Mouse (Mus musculus): ENCODE data around the gene Zfp62. TPM values are rescaled to one million over a fixed set of nuclear protein-coding genes. Genes with fewer than 3 reads are reported as not detected.

Zfp62 gene
- total RNA-seq, 2 experiments from 2014 or later = 37.9 to 39.3 TPM

DNA sequence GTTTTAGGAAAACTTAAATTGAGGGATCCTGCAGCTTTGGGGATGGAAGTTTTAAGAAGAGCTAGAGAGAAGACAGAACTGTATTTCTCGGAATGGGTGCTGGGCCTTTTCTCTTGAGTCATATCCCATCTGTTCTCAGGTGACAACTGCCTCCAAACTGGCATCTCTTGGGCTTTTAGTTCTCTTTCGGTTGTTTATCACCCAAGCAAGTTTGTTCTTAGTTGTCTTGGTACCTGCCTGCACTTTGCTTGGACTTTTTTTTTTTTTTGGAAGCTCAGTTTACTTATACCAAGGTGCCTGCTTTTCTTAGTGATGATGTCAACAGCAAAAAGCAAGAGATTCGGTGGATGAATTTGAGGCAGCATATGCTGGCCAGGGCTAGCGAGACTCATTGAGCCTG is 43.4 kb downstream of the Zfp62 start:
- no peak for DNase-seq (ENCODE audit: extremely low spot score in 1 of 2, low spot score in 1 of 2)

GRCm38 (mm10) chr11:49247255-49247654 is 44.2 kb downstream of the Zfp62 start:
- DNase-seq (ENCODE audit: extremely low spot score in 1 of 2, low spot score in 1 of 2) = no peak

DNA sequence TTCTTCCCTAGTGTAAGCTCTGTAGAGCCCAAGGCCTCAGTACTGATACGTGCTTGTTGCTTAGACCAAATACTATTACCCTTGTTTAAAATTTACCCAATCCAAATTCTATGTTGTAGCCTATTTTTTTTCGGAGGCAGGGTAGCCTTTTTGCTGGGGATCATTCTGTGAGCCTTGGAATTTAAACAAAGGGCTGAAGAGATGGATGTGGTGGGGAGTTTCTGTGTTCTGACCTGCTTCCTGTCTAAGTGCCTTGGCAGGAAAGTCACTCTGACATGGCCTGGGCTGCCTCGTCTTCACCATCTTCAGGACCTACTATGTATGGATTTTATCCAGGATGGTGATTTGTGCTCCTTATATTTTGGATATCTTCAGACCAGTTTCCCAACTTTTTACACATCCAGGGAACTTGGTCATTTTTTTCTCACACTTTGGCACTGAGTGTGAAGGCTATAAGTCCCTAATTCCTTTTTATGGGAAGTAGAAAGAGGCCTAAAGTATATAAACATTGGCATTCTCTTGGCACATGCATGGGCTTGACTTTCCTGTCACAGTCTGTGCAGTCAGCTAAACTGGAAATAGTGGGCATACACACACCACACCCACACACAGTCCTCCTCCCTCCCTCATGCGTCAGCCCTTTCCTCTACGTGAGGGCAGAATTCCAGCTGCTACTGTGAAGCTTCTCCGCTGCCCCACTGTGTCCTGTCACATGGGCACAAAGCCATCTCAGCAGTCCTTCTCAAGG is 45.3 kb downstream of the Zfp62 start:
- DNase-seq (ENCODE audit: extremely low spot score in 1 of 2, low spot score in 1 of 2) = no peak

DNA sequence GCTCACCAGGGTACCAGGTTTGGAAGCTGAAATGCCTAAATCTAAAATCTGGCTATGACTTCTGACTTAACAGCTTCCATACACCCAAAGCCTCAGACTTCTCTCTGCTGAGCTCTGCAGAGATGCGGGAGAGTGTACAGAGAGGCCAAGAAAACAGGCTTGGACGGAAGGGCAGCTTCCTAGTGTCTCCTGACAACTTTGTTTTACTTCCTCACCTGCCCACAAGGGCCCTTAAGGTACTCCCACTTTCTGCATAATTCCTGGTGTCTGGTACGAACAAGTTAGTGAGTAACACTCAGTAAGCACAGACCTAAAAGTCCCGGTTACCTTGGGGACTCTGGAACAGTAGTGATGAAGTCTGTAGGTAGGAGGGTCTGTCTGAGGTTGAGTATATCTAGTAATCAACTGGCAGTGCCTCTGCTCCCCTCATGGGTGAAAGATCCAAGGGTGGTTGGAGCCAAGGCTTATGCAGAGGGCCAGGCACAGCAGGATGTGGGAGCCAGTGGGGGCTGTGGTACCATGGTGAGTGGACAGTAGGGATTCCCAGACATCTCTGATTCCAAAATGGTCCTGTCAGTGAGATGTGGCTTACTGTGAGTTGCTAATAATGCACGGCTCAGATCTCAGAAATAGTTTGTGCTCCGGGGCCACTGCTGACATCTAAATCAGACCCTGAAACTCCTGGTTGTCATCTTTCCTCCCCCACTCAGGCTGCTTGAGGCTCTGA is 46.0 kb downstream of the Zfp62 start:
- DNase-seq (ENCODE audit: extremely low spot score in 1 of 2, low spot score in 1 of 2) = no peak

- no peak for DNase-seq (ENCODE audit: extremely low spot score in 1 of 2, low spot score in 1 of 2)
Observed at GRCm38 (mm10) chr11:49249811-49250421, 46.8 kb downstream of the Zfp62 start.

DNA sequence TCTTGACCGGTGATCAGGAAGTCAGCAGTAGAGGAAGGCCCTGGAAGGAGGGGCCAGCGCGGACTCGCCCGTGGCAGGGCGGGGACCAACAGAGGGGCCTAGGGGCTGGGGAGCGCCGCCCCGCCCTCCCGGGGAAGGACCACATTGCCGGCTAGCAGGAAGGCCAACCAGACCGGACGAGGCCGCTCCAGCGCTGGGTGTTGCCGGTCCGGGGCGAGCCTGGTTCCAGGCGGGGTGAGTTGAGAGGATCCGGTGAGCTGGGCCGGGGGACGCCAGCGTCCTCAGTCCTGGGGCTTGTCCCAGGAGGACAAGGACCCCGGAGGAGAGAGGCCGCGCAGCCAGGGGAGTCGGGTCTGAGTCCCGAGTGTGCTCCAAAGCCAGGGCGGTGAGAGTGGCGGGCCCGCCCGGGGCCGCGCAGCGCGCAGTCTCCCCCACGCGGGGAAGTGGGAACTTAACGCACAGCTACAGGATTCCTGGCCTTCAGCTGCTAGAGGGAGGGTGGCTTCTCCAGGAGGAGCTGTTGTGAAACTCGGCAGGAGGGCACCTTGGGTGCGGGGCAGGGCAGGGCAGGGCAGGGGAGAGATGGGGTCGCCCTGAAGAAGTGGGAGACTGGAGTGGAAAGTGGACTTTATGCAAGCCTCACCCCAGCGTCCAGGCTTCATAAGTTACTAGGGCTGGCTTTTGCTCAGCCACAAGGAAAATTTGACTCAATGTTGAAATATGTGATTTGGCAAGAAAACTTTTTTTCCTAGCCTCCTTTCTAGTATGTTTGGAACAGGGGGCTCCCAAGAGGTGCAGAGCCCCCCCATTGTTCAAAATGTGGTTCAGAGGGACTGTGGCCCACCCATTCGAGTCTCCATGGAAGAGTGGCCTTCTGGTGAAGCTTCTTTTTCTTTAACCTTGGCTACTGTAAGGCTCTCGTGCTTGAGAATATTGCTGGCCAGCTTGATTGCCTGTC is 47.6 kb downstream of the Zfp62 start:
- DNase-seq (ENCODE audit: extremely low spot score in 1 of 2, low spot score in 1 of 2) = peak; percentile 55 to 60

- no peak for DNase-seq (ENCODE audit: extremely low spot score in 1 of 2, low spot score in 1 of 2)
Observed at GRCm38 (mm10) chr11:49251380-49251761, 48.3 kb downstream of the Zfp62 start.

GRCm38 (mm10) chr11:49252048-49252447 is 49.0 kb downstream of the Zfp62 start:
- no peak for DNase-seq (ENCODE audit: extremely low spot score in 1 of 2, low spot score in 1 of 2)

DNA sequence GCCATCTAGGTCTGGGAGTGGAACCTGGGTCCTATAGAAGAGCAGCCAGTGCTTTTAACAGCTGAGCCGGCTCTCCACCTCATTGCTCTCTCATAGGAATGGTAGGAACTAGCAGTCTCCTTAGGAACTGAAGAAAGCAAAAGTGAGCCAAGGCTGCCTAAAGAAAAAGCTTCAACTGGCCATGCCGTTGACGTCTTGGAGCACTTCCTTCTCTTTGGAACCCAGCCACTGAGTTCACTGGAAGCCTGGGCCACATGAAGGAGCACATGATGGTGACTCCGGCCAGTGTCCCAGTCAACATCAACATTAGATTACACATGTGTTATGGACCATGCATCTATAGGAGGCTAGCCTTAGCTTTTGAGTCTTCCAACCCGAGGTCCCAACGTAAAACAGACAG is 49.9 kb downstream of the Zfp62 start:
- no peak for DNase-seq (ENCODE audit: extremely low spot score in 1 of 2, low spot score in 1 of 2)

GRCm38 (mm10) chr11:49259296-49259695 is 56.2 kb downstream of the Zfp62 start:
- DNase-seq (ENCODE audit: extremely low spot score in 1 of 2, low spot score in 1 of 2) = no peak

- no peak for DNase-seq (ENCODE audit: extremely low spot score in 1 of 2, low spot score in 1 of 2)
Observed at GRCm38 (mm10) chr11:49259829-49260228, 56.7 kb downstream of the Zfp62 start.

DNA sequence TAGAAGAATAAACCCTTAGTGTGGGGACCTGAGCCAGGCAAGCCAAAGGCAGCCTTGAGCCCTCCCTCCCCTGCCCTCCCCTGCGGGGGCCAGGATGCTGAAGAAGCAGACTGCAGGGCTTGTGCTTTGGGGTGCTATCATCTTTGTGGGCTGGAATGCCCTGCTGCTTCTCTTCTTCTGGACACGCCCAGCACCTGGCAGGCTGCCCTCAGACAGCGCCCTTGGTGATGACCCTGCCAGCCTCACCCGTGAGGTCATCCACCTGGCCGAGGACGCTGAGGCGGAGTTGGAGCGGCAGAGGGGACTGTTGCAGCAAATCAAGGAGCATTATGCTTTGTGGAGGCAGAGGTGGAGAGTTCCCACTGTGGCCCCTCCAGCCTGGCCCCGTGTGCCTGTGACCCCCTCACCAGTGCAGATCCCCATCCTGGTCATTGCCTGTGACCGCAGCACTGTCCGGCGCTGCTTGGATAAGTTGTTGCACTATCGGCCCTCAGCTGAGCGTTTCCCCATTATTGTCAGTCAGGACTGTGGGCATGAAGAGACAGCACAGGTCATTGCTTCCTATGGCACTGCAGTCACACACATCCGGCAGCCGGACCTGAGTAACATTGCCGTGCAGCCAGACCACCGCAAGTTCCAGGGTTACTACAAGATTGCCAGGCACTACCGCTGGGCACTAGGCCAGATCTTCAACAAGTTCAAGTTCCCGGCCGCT is 57.7 kb downstream of the Zfp62 start:
- DNase-seq (ENCODE audit: extremely low spot score in 1 of 2, low spot score in 1 of 2) = no peak

DNA sequence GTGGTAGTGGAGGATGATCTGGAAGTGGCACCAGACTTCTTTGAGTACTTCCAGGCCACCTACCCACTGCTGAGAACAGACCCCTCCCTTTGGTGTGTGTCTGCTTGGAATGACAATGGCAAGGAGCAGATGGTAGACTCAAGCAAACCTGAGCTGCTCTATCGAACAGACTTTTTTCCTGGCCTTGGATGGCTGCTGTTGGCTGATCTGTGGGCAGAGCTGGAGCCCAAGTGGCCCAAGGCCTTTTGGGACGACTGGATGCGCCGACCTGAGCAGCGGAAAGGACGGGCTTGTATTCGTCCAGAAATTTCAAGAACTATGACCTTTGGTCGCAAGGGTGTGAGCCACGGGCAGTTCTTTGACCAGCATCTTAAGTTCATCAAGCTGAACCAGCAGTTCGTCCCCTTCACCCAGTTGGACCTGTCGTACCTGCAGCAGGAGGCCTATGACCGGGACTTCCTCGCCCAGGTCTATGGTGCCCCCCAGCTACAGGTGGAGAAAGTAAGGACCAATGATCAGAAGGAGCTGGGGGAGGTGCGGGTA is 58.3 kb downstream of the Zfp62 start:
- no peak for DNase-seq (ENCODE audit: extremely low spot score in 1 of 2, low spot score in 1 of 2)

- DNase-seq (ENCODE audit: extremely low spot score in 1 of 2, low spot score in 1 of 2) = no peak
Observed at GRCm38 (mm10) chr11:49262286-49262685, 59.2 kb downstream of the Zfp62 start.

DNA sequence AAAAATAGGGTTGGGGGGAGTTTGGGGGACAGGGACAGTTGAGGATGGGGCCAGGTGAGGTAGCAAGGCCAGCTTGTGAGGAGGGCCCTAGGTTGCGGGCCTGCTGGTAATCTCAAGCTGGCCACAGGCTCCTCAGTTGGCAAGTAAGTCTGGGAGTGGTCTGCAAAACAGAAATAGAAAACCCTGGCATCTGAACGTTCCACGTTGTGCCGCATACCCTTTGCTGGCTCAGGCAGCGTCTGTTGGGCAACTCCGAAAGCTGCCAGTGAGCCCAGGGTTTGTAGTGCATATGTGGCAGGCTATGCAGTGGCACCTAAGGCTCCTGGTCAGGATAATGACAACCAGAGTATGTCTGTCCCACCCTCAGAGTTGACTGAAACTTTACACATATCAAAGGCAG is 60.1 kb downstream of the Zfp62 start:
- DNase-seq (ENCODE audit: extremely low spot score in 1 of 2, low spot score in 1 of 2) = no peak

DNA sequence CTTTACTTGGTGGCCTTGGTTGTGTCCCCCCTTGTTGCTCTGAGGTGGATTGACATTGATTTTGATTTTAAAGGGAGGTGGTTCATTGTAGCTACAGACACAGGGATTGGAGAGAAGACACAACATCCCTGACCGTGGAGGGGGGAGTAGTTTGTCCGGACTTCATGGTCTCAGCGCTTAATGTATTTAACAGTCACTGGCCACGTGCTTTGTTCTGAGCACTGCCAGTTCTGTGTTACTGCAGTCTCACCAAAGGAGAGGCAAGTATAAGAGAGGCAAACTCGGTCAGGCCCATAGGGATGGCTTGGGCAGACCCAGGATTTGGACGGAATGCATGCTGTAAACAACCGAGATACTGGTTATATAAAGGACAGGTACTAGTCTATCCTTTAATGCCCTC is 61.0 kb downstream of the Zfp62 start:
- DNase-seq (ENCODE audit: extremely low spot score in 1 of 2, low spot score in 1 of 2) = no peak

- no peak for DNase-seq (ENCODE audit: extremely low spot score in 1 of 2, low spot score in 1 of 2)
Observed at GRCm38 (mm10) chr11:49264622-49265021, 61.5 kb downstream of the Zfp62 start.

GRCm38 (mm10) chr11:49265101-49265500 is 62.0 kb downstream of the Zfp62 start:
- no peak for DNase-seq (ENCODE audit: extremely low spot score in 1 of 2, low spot score in 1 of 2)

GRCm38 (mm10) chr11:49266671-49267070 is 63.6 kb downstream of the Zfp62 start:
- no peak for DNase-seq (ENCODE audit: extremely low spot score in 1 of 2, low spot score in 1 of 2)

GRCm38 (mm10) chr11:49267316-49267715 is 64.2 kb downstream of the Zfp62 start:
- DNase-seq (ENCODE audit: extremely low spot score in 1 of 2, low spot score in 1 of 2) = no peak

Data from layer of hippocampus, postnatal 25 days (tissue).